Mouse (Mus musculus): ENCODE measurements around the gene Nol3. TPM values are rescaled to one million over a fixed set of nuclear protein-coding genes. Genes with fewer than 3 reads are reported as not detected.

Gene Nol3
- polyA plus RNA-seq, 1 experiment from 2014 or later: 4.3 TPM

DNA sequence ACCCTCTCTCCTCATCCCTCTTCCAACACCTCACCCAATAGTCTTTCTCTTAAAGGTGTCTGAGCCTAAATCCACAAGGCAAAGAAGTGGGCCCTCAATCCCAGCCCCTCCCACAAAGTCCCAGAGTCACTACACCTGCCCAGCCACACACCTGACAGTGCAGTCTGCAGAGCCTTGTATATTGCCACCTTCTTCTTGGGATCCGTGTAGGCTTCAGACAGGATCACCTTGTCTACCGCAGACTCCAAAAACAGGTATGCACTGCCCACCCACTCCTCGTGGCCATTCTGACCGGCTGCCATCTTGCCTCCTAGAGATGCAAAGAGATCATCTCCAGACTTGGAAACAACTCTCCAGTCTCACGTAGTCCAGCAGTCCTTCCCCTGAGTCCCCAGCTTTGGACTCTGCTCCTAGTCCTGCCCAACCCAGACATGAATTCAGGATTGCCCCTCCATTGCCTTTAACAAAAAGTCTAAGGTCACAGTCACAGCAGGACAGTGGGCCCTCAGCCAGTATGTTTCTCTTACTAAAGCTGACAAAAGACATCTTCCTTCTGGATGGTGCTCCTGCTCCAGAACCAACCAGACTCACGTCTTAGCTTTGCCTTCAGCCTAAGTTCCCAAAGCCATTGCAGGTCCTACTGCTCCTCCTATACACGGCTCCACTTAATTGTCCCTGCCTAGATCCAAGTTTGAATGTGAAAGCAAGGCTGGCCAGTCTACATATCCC, 15.4 kb upstream of the Nol3 start:
- Histone ChIP-seq H3K36me3 (replicated peaks; ENCODE audit: control insufficient read depth, insufficient read depth) (no peaks in the 10 kb centered on the region), H3K27me3 (ENCODE audit: control insufficient read depth, insufficient read depth, low read length) (peaks cover 90% of the 10 kb centered on the region), H3K4me3 (replicated peaks; ENCODE audit: low read length) (no peak overlapping the region), H3K27ac (no peak overlapping the region), H3K4me2 (replicated peaks) (no peak overlapping the region), H3K9me3 (ENCODE audit: control insufficient read depth, low read length) (no peaks in the 10 kb centered on the region), H3K4me1 (replicated peaks; ENCODE audit: control insufficient read depth, insufficient read depth, low read length) (peaks cover 11% of the 10 kb centered on the region; the same call in 1 of the 2 replicates), H3K9ac (no peak overlapping the region)
- DNase-seq (ENCODE audit: low spot score): no peak
- 52% methylated on average over 7 of the region's 7 CpGs for WGBS
- no peak for ATAC-seq (ENCODE audit: low FRiP score)

- H3K9me3 ChIP-seq (ENCODE audit: control insufficient read depth, low read length): no peaks in the 10 kb centered on the region
- peaks cover 90% of the 10 kb centered on the region for H3K27me3 ChIP-seq (ENCODE audit: control insufficient read depth, insufficient read depth, low read length)
- peaks cover 11% of the 10 kb centered on the region; the same call in 1 of the 2 replicates for H3K4me1 ChIP-seq (replicated peaks; ENCODE audit: control insufficient read depth, insufficient read depth, low read length)
- H3K36me3 ChIP-seq (replicated peaks; ENCODE audit: control insufficient read depth, insufficient read depth): no peaks in the 10 kb centered on the region
- H3K4me3 ChIP-seq (replicated peaks; ENCODE audit: low read length): no peak overlapping the region
- H3K4me2 ChIP-seq (replicated peaks): no peak overlapping the region
- H3K9ac ChIP-seq: no peak overlapping the region
- H3K27ac ChIP-seq: no peak overlapping the region
- DNase-seq (ENCODE audit: low spot score): no peak
- no peak for ATAC-seq (ENCODE audit: low FRiP score)
- 85% methylated on average over 12 of the region's 12 CpGs for WGBS
Observed at GRCm38 (mm10) chr8:105261326-105261980, 14.5 kb upstream of the Nol3 start.

- Histone ChIP-seq H3K9ac (0 out of 2 replicates have a peak overlapping the region, but pooled peaks have one; percentile 58), H3K4me1 (replicated peaks; ENCODE audit: control insufficient read depth, insufficient read depth, low read length) (peaks cover 18% of the 10 kb centered on the region; the same call in 1 of the 2 replicates), H3K4me3 (replicated peaks; ENCODE audit: low read length) (0 out of 2 replicates have a peak overlapping the region, but pooled peaks have one; percentile 42), H3K36me3 (replicated peaks; ENCODE audit: control insufficient read depth, insufficient read depth) (no peaks in the 10 kb centered on the region), H3K27me3 (ENCODE audit: control insufficient read depth, insufficient read depth, low read length) (peaks cover 92% of the 10 kb centered on the region), H3K9me3 (ENCODE audit: control insufficient read depth, low read length) (no peaks in the 10 kb centered on the region), H3K27ac (no peak overlapping the region), H3K4me2 (replicated peaks) (peak overlapping the region; percentile 76; the same call in 1 of the 2 replicates)
- DNase-seq (ENCODE audit: low spot score): no peak
- ATAC-seq (ENCODE audit: low FRiP score): no peak
- 40% methylated on average over 16 of the region's 16 CpGs for WGBS
Observed at GRCm38 (mm10) chr8:105263244-105263912, 12.6 kb upstream of the Nol3 start.

GRCm38 (mm10) chr8:105264024-105264982, 11.6 kb upstream of the Nol3 start, which contains the start of the genes Tradd and Fbxl8:
Tradd (minus strand) TSS chr8:105264609.
Fbxl8 (plus strand) TSS chr8:105264648.
- H3K36me3 ChIP-seq (replicated peaks; ENCODE audit: control insufficient read depth, insufficient read depth): no peaks in the 10 kb centered on the region
- peak within 1 kb of the TSS; percentile 58 for H3K9ac ChIP-seq
- DNase-seq (ENCODE audit: low spot score) (no peak), ATAC-seq (ENCODE audit: low FRiP score) (no peak)
- no peak within 1 kb of the TSS for H3K27ac ChIP-seq
- peaks cover 13% of the 10 kb centered on the region for H3K4me1 ChIP-seq (replicated peaks; ENCODE audit: control insufficient read depth, insufficient read depth, low read length)
- H3K4me2 ChIP-seq (replicated peaks): peak within 1 kb of the TSS; percentile 76
- no peaks in the 10 kb centered on the region for H3K9me3 ChIP-seq (ENCODE audit: control insufficient read depth, low read length)
- peak within 1 kb of the TSS; percentile 42 for H3K4me3 ChIP-seq (replicated peaks; ENCODE audit: low read length)
- WGBS: 2% methylated on average over 53 of the region's 54 CpGs
- peaks cover 87% of the 10 kb centered on the region for H3K27me3 ChIP-seq (ENCODE audit: control insufficient read depth, insufficient read depth, low read length)

- Histone ChIP-seq H3K4me1 (replicated peaks; ENCODE audit: control insufficient read depth, insufficient read depth, low read length) (peaks cover 19% of the 10 kb centered on the region), H3K9me3 (ENCODE audit: control insufficient read depth, low read length) (no peaks in the 10 kb centered on the region), H3K4me3 (replicated peaks; ENCODE audit: low read length) (peak overlapping the region; percentile 42), H3K9ac (no peak overlapping the region), H3K36me3 (replicated peaks; ENCODE audit: control insufficient read depth, insufficient read depth) (no peaks in the 10 kb centered on the region), H3K27ac (no peak overlapping the region), H3K27me3 (ENCODE audit: control insufficient read depth, insufficient read depth, low read length) (peaks cover 88% of the 10 kb centered on the region), H3K4me2 (replicated peaks) (peak overlapping the region; percentile 76)
- WGBS: 14% methylated on average over 10 of the region's 10 CpGs
- DNase-seq (ENCODE audit: low spot score): no peak
- no peak for ATAC-seq (ENCODE audit: low FRiP score)
Observed at GRCm38 (mm10) chr8:105265128-105265527, 10.8 kb upstream of the Nol3 start.

DNA sequence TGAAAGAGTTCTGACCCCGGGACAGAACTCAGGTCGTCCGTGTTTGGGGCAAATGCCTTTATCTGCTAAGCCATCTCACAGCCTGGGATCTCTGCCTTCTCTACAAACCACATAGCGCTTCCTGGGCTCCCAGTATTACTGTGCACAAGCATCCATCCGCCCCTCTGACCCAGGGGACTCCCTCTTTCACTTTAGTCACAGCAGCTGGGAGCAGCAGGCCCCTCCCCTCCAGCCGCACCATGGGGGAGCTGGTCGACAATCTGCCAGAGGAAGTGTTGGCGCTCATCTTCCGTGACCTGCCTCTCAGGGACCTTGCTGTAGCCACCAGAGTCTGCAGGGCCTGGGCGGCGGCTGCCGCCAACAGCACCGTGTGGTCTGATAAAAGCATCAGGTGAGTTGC, 9.2 kb upstream of the Nol3 start:
- DNase-seq (ENCODE audit: low spot score) (no peak), ATAC-seq (ENCODE audit: low FRiP score) (no peak)
- Histone ChIP-seq H3K27me3 (ENCODE audit: control insufficient read depth, insufficient read depth, low read length) (peaks cover 88% of the 10 kb centered on the region), H3K36me3 (replicated peaks; ENCODE audit: control insufficient read depth, insufficient read depth) (no peaks in the 10 kb centered on the region), H3K4me2 (replicated peaks) (no peak overlapping the region), H3K4me1 (replicated peaks; ENCODE audit: control insufficient read depth, insufficient read depth, low read length) (peaks cover 25% of the 10 kb centered on the region), H3K9me3 (ENCODE audit: control insufficient read depth, low read length) (no peaks in the 10 kb centered on the region), H3K9ac (no peak overlapping the region), H3K27ac (no peak overlapping the region), H3K4me3 (replicated peaks; ENCODE audit: low read length) (no peak overlapping the region)
- WGBS: 11% methylated on average over 13 of the region's 13 CpGs

- 0% methylated on average over 65 of the region's 65 CpGs for WGBS
- peak; percentile 91 for ATAC-seq (ENCODE audit: low FRiP score)
Observed at GRCm38 (mm10) chr8:105268342-105269074, 7.4 kb upstream of the Nol3 start.

GRCm38 (mm10) chr8:105269075-105269458, 6.9 kb upstream of the Nol3 start:
- peak overlapping the region; percentile 41 for H3K4me3 ChIP-seq (replicated peaks; ENCODE audit: low read length)
- peak overlapping the region; percentile 58 for H3K4me2 ChIP-seq (replicated peaks)
- H3K27me3 ChIP-seq (ENCODE audit: control insufficient read depth, insufficient read depth, low read length): peaks cover 91% of the 10 kb centered on the region
- 1% methylated on average over 10 of the region's 10 CpGs for WGBS
- H3K9me3 ChIP-seq (ENCODE audit: control insufficient read depth, low read length): no peaks in the 10 kb centered on the region
- H3K36me3 ChIP-seq (replicated peaks; ENCODE audit: control insufficient read depth, insufficient read depth): no peaks in the 10 kb centered on the region
- peak; percentile 26 for ATAC-seq (ENCODE audit: low FRiP score)
- H3K9ac ChIP-seq: peak overlapping the region; percentile 49
- peaks cover 25% of the 10 kb centered on the region for H3K4me1 ChIP-seq (replicated peaks; ENCODE audit: control insufficient read depth, insufficient read depth, low read length)
- no peak for DNase-seq (ENCODE audit: low spot score)
- no peak overlapping the region for H3K27ac ChIP-seq

More at GRCm38 (mm10) chr8:105268342-105269074, 7.4 kb upstream of the Nol3 start:
- peak overlapping the region; percentile 58 for H3K4me2 ChIP-seq (replicated peaks)
- H3K4me3 ChIP-seq (replicated peaks; ENCODE audit: low read length): peak overlapping the region; percentile 41
- H3K9ac ChIP-seq: peak overlapping the region; percentile 49
- no peaks in the 10 kb centered on the region for H3K36me3 ChIP-seq (replicated peaks; ENCODE audit: control insufficient read depth, insufficient read depth)
- peaks cover 91% of the 10 kb centered on the region for H3K27me3 ChIP-seq (ENCODE audit: control insufficient read depth, insufficient read depth, low read length)
- peaks cover 25% of the 10 kb centered on the region for H3K4me1 ChIP-seq (replicated peaks; ENCODE audit: control insufficient read depth, insufficient read depth, low read length)
- DNase-seq (ENCODE audit: low spot score): peak; percentile 93
- no peaks in the 10 kb centered on the region for H3K9me3 ChIP-seq (ENCODE audit: control insufficient read depth, low read length)
- H3K27ac ChIP-seq: no peak overlapping the region

Data from hindbrain, embryonic 14.5 days (tissue).